Mouse (Mus musculus): Measurements from ENCODE around the gene Pdp2. TPM values are rescaled to one million over a fixed set of nuclear protein-coding genes. Genes with fewer than 3 reads are reported as not detected.
A peak's percentile ranks its signal among the peaks of the same experiment; 100 is the strongest.

Pdp2 gene
- polyA plus RNA-seq, 1 experiment: 9.7 TPM

DNA sequence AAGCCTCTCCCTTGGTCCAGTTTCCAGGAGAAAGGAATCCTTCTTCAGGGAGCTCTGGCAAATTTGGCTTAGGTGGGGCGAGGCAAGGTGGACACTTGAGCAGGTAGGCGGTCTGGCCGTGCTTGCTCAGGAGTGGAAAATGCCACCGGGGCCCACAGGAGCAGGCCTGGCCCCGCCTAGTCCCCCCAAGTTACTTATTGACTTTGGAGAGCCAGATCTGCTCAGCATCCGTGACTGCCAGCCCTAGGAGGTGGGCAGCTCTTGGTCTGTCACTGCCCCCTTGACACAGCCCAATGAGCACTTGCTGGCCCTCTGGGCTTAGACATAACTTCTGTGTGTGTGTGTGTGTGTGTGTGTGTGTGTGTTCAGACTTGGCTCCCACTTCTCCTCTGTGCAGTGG lies 32.9 kb downstream of the Pdp2 start, which contains the start of gene Cdh16:
TSS of gene Cdh16 (minus strand) at position 236 of the 400 bp plus-strand sequence.
- DNase-seq (ENCODE audit: low read depth): no peak
- TF ChIP-seq CTCF (IDR thresholded peaks at IDR 0.05; ENCODE audit: borderline replicate concordance, extremely low read depth, insufficient read depth, insufficient read length) (no peak), POLR2A (IDR thresholded peaks at IDR 0.05; ENCODE audit: borderline replicate concordance, extremely low read depth, insufficient read depth, insufficient read length, poor library complexity, severe bottlenecking) (no peak)

DNA sequence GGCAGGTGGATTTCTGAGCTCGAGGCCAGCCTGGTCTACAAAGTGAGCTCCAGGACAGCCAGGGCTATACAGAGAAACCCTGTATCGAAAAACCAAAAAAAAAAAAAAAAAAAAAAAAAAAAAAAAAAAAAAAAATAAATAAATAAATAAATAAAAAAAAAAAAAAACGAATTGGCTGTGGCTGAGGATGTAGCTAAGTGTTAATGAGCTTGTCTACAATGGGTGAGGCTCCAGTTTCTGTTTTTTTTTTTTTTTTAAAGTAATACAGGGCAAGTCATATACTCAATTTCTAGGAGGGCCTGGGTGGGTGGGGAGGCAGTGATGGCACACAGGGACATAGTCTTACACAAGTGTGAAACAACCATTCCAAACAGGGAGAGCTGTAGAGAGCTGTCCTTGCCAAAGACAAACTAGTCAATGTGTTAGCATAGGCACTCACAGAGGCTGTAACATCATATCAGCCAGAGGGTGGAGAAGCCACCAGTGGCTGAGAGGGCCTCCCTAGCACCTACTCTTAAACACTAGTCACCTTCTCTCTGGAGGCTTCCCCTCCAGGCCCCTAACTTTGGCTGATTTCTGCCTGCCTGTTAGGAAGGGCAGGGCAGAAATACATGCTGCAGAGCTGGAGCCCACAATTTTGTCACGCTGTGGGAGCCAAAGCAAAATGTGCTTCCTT lies 36.0 kb downstream of the Pdp2 start:
- no peak for DNase-seq (ENCODE audit: low read depth)
- no peak for TF ChIP-seq POLR2A (IDR thresholded peaks at IDR 0.05; ENCODE audit: borderline replicate concordance, extremely low read depth, insufficient read depth, insufficient read length, poor library complexity, severe bottlenecking)
- no peak for TF ChIP-seq CTCF (IDR thresholded peaks at IDR 0.05; ENCODE audit: borderline replicate concordance, extremely low read depth, insufficient read depth, insufficient read length)

DNA sequence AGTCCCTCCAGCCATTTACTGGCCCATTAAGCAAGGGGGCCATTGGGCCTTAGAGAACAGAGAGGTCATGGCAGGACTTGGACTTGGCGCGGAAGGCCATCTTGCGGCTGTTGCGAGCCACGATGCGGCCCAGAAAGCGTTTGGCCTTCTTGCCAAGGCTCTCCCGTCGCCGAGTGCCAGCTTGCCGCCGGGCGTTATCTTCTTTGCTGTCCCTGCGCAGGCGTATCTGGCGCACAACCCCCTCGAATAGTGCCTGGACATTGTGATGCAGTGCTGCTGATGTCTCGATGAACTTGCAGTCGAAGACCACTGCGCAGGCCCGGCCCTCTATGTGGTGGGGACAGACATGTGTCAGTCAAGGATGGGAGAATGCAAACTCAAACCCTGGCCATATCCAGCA lies 37.2 kb downstream of the Pdp2 start:
- TF ChIP-seq POLR2A (IDR thresholded peaks at IDR 0.05; ENCODE audit: borderline replicate concordance, extremely low read depth, insufficient read depth, insufficient read length, poor library complexity, severe bottlenecking) (no peak), CTCF (IDR thresholded peaks at IDR 0.05; ENCODE audit: borderline replicate concordance, extremely low read depth, insufficient read depth, insufficient read length) (no peak)
- DNase-seq (ENCODE audit: low read depth): no peak

DNA sequence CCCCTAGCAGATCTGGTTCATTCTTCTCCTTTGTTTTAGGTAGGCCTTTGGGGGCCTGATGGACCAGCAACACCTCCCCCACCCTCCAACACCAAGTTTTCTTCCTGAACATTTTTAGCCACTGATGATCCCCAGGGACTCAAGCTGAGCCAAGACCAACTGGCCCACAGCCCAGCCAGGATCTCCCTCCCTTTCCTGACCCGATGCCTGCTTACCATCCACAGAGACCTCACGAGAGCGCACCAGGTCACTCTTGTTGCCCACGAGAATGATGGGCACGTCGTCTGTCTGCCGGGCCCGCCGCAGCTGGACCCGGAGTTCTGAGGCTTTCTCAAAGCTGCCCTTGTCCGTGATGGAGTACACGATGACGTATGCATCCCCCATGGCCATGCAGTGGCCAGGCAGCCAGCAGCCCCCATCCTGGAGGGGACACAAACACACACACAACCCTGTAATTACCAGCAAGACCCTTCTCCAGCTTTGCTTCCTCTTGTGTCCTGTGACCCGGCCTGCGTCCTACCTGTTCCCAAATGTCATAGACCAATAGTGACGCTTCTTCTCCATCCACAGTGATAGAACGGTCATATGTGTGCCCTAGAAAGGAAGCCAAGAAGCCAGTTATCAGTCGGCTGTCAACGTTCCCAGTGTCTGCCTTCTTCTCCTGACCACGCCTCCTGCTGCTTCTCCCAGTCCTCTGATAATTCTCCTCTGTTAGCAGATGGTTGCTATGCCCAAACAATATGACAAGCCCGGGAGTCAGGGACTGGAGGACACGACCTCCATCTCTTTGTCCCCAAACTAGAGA lies 38.3 kb downstream of the Pdp2 start:
- DNase-seq (ENCODE audit: low read depth): no peak
- TF ChIP-seq POLR2A (IDR thresholded peaks at IDR 0.05; ENCODE audit: borderline replicate concordance, extremely low read depth, insufficient read depth, insufficient read length, poor library complexity, severe bottlenecking): no peak
- no peak for TF ChIP-seq CTCF (IDR thresholded peaks at IDR 0.05; ENCODE audit: borderline replicate concordance, extremely low read depth, insufficient read depth, insufficient read length)

DNA sequence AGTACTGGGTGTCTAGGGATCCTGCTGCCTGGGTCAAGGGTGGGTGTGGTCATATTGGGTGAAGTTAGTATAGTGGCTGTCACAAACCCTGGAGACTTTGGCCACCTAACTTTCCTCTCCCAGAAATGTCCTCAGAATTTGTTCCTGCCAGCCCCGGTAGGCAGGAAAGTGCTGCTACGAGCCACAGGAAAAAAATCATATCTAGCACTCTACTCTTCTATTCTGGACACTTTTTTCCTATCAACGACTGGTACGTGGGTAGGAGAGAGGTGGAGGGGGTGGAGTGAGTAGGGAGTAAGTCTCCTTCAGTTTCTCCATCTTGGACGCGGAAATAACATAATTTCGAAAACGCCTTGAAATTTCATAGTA lies 38.8 kb downstream of the Pdp2 start:
- DNase-seq (ENCODE audit: low read depth): no peak
- TF ChIP-seq CTCF (IDR thresholded peaks at IDR 0.05; ENCODE audit: borderline replicate concordance, extremely low read depth, insufficient read depth, insufficient read length) (no peak), POLR2A (IDR thresholded peaks at IDR 0.05; ENCODE audit: borderline replicate concordance, extremely low read depth, insufficient read depth, insufficient read length, poor library complexity, severe bottlenecking) (no peak)

DNA sequence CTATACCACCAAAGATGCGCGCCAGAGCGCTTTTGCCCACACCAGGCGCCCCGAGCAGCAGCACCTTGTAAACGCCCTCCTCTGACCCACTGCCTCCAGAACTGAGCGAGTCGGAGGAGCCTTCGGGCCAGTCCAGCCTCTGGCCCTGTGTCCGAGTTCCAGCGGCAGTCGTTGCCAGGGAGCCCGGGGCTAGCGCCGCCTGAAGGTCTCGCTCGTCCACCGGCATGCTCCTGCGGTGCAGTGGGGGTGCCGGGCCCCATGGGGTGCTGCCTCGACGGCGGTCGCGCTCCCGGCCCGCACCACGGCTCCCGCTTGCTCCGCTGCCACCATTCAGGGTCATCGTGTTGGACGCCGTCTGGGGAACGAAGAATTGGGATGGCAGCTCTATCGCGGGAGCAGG lies 39.3 kb downstream of the Pdp2 start:
- DNase-seq (ENCODE audit: low read depth): no peak
- TF ChIP-seq CTCF (IDR thresholded peaks at IDR 0.05; ENCODE audit: borderline replicate concordance, extremely low read depth, insufficient read depth, insufficient read length) (no peak), POLR2A (IDR thresholded peaks at IDR 0.05; ENCODE audit: borderline replicate concordance, extremely low read depth, insufficient read depth, insufficient read length, poor library complexity, severe bottlenecking) (no peak)

DNA sequence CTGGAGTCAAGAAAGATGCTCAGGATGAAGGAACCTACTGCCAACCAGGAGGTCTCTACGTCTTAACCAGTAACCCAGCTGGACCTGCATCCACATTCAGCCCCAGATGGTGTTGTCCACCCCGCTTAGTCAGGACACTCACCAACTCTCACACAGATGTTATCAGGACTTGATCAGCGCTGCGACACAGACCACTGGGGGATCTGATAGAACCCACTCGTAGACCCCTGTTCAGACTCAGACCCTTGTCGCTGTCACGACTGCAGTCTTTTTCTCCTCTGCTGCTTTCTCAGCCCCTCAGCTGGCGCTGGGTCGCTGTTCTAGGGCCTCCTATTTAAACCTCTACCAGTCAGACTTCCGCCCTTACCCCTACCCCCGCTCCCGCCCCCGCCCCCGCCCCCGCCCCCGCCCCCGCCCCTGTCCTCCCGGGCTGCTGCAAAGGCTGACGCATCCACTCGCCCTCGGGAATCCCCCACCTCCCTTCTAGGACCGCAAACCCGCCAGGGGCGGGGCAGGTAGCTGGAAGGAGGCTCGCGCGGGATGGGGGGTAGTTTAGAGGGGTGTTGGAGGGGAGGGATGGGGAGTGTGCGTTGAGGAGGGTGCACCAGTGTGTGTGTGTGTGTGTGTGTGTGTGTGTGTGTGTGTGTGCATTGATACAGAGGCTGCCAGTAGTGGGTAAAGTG lies 39.9 kb downstream of the Pdp2 start, which contains the start of gene Rrad:
TSS of gene Rrad (minus strand) at position 347 of the 683 bp plus-strand sequence.
- TF ChIP-seq POLR2A (IDR thresholded peaks at IDR 0.05; ENCODE audit: borderline replicate concordance, extremely low read depth, insufficient read depth, insufficient read length, poor library complexity, severe bottlenecking): no peak
- peak; percentile 51 for DNase-seq (ENCODE audit: low read depth)

DNA sequence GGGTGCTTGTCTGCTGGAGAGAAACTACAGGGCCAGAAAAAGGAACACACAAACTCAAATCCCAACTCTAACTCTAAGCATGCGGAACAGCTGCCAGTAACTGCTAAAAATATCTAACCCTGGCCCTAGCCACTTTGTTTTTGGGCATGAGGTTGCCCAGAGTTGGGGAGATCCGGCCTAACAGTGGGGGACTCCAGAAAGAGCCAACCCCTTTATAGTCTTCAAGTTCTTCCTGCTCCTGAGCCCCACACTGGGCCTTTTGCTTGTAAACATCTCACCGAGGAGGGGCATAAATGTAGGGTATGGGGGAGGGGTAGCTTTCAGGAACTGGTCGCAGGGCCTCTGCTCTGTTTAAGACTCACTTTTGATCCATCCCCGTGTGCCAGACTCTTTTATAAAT lies 40.7 kb downstream of the Pdp2 start:
- DNase-seq (ENCODE audit: low read depth): no peak
- no peak for TF ChIP-seq CTCF (IDR thresholded peaks at IDR 0.05; ENCODE audit: borderline replicate concordance, extremely low read depth, insufficient read depth, insufficient read length)
- no peak for TF ChIP-seq POLR2A (IDR thresholded peaks at IDR 0.05; ENCODE audit: borderline replicate concordance, extremely low read depth, insufficient read depth, insufficient read length, poor library complexity, severe bottlenecking)

DNA sequence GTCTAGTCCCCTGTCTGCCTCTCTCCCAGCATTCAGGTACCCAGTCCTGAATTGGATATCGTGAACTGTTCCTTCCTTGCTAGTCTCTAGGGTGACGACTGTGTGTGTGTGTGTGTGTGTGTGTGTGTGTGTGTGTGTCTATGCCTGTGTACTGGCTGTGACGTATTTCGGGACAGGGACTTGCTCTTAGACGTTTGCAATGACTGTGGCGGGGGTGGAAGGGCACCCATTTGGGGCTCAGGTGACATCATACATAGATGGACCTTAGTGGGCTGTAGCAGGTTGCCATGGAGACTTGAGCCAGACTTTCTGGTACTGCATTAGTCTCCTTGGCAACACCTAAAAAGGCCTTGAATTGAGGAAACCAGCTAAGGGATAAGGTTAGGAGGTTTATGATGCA lies 41.2 kb downstream of the Pdp2 start:
- TF ChIP-seq POLR2A (IDR thresholded peaks at IDR 0.05; ENCODE audit: borderline replicate concordance, extremely low read depth, insufficient read depth, insufficient read length, poor library complexity, severe bottlenecking) (no peak), CTCF (IDR thresholded peaks at IDR 0.05; ENCODE audit: borderline replicate concordance, extremely low read depth, insufficient read depth, insufficient read length) (no peak)
- DNase-seq (ENCODE audit: low read depth): peak; percentile 64

DNA sequence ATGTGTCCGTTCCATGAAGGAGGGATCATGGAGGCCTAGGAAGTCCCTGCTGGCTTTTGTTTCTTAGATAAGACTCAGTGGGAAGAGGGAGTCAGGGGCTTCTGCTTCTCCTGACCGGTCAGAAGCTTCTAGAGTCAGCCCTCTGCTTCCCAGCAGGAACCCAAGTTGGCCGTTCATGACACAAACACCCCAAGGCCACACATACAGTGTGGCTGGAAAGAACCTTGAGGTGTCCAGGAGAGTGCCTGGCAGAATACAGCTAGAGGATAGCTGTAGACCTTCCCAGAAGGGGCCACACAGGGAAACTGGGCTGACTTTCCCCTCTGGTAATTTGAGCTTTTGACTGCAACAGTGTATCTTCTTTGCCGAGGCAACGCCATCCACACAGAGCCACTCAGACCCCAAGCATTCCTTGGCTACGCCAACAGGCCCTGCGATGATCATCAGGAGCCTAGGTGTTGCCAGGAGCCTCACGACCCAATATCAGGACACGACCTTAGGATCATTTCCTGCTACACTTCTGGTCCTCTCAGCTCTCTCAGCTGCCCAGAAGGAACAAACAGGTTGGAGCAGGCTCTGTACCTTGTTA lies 42.0 kb downstream of the Pdp2 start:
- DNase-seq (ENCODE audit: low read depth): no peak
- TF ChIP-seq POLR2A (IDR thresholded peaks at IDR 0.05; ENCODE audit: borderline replicate concordance, extremely low read depth, insufficient read depth, insufficient read length, poor library complexity, severe bottlenecking) (no peak), CTCF (IDR thresholded peaks at IDR 0.05; ENCODE audit: borderline replicate concordance, extremely low read depth, insufficient read depth, insufficient read length) (no peak)

Measured in brain, embryonic 14.5 days (tissue).